Mouse (Mus musculus): Measurements from ENCODE around the gene Sap30.
A peak's percentile ranks its signal among the peaks of the same experiment; 100 is the strongest.

DNA sequence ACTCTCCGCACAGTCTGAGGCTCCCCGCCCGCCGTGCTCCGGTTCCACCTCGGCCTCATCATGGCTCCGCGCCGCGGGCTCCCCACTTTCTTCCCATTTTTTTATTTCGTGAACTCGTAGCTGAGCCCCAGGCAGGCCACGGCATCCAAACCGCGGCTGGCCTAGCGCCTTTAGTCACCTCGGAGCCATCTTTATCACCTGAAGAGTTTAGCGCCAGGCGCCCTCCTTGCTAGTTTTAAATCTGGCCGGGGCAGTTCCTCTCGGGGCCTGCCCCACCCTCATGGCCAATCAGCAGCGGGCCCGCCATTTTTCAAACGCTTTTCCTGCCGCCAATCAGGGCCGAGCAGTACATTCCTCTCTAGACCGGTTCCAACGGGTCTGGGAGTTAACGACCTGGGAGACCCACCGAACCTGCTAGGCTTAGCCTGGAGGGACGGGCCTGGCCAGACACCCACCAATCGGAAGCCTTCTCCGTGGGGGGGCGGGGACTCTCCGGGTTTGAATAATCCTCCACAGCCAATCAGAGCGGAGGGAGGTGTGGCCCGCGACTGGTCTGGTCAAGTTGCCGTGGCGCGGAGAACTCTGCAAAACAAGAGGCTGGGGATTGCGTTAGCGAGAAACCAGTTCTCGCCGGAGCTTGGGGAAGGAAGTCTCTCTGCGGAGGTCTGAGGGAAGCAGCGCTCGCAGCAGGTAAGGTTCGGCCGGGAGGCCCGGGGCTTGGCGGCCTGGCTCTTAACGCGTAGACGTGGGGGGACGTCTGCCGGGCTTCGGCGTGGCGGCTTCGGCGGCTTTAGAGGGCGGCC is 23.9 kb upstream of the Sap30 start, which contains the start of gene Hmgb2:
- TF ChIP-seq POLR2A (IDR thresholded peaks at IDR 0.05; ENCODE audit: borderline replicate concordance, insufficient read depth, low read length) (peak; percentile 62; the same call in 1 of the 2 replicates), CTCF (IDR thresholded peaks at IDR 0.05; ENCODE audit: borderline replicate concordance, insufficient read depth, low read depth, low read length) (no peak)

Measured in cerebellum, adult 2 months (tissue).